Mouse (Mus musculus) ES-Bruce4 (cell line): Measurements from ENCODE around the gene Pole2.

Experiments
- EP300 ChIP-seq: IDR thresholded peaks from 2 replicates; pipeline ENCODE4 v1.6.1; 2011; ENCODE audit warnings: low read depth, low read length; ENCODE audit not compliant: insufficient read depth
- POLR2A ChIP-seq: IDR thresholded peaks from one replicate; pipeline ENCODE4 v1.8.1; 2011; ENCODE audit warnings: low read length; ENCODE audit not compliant: insufficient read depth

DNA sequence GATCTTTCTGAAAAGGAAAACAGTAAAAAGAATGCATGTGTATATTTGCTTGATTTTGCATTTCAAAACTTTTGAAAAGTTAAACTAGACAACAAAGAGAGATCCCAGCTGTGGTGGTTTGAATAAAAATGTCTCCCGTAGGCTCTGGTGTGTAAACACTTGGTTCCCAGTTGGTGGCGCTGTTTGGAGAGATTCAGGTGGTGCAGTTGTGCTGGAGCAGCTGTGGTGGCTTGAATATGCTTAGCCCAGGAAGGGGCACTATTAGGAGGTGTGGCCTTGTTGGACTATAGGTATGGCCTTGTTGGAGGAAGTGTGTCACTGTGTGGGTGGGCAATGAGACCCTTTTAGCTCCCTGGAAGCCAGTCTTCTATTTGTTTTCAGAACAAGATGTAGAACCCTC is 1.3 kb upstream of the Pole2 start:
- TF ChIP-seq EP300 (no peak), POLR2A (no peak)
